Mouse (Mus musculus) kidney, embryonic 15.5 days (tissue): Measurements from ENCODE around the gene Cckar. TPM values are rescaled to one million over a fixed set of nuclear protein-coding genes. Genes with fewer than 3 reads are reported as not detected.

Experiments used
- ATAC-seq: fragments of 200-750 bp; cut with Nextera tagmentation; replicated peaks from 2 replicates; pipeline ENCODE4 v1.8.0; 2017; ENCODE audit warnings: moderate TSS enrichment; ENCODE audit not compliant: low FRiP score
- H3K27ac ChIP-seq: fragments of 300-500 bp; sonication (generic); 2 replicates; pipeline ENCODE4 v1.5.1; 2015; ENCODE audit warnings: mild to moderate bottlenecking, inconsistent platforms
- H3K27me3 ChIP-seq: fragments of 300-500 bp; sonication (generic); 2 replicates; pipeline ENCODE4 v1.6.1; 2015; ENCODE audit warnings: inconsistent platforms
- H3K36me3 ChIP-seq: fragments of 300-500 bp; sonication (generic); 2 replicates; pipeline ENCODE4 v1.6.1; 2015; ENCODE audit warnings: inconsistent platforms
- H3K4me1 ChIP-seq: fragments of 300-500 bp; sonication (generic); 2 replicates; pipeline ENCODE4 v1.6.1; 2015; ENCODE audit warnings: inconsistent platforms
- H3K4me2 ChIP-seq: fragments of 300-500 bp; sonication (generic); 2 replicates; pipeline ENCODE4 v1.6.1; 2015; ENCODE audit warnings: moderate library complexity, mild to moderate bottlenecking, inconsistent platforms
- H3K4me3 ChIP-seq: fragments of 300-500 bp; sonication (generic); replicated peaks from 2 replicates; pipeline ENCODE4 v1.5.1; 2015; ENCODE audit warnings: mild to moderate bottlenecking, inconsistent platforms
- H3K9ac ChIP-seq: fragments of 300-500 bp; sonication (generic); 2 replicates; pipeline ENCODE4 v1.6.1; 2015; ENCODE audit warnings: mild to moderate bottlenecking, inconsistent platforms
- H3K9me3 ChIP-seq: fragments of 300-500 bp; sonication (generic); replicated peaks from 2 replicates; pipeline ENCODE4 v1.6.1; 2016; ENCODE audit warnings: inconsistent platforms
- WGBS: fragments of 180-500 bp; shearing (Covaris S2); methylation state at CpG from one replicate; pipeline ENCODE4 v1.1.7; 2015; ENCODE audit warnings: mixed read lengths; 5-methylcytosine and 5-hydroxymethylcytosine counted together
- polyA plus RNA-seq: library from polyadenylated mRNA; unstranded; fragments of >200 nt; fragmentation: Nextera tagmentation; extraction: Ambion mirVana; gene quantifications from 2 replicates; pipeline ENCODE4 v1.2.1, GENCODE M21; 2015

Gene Cckar
- 3.9 and 4.3 TPM in 2 replicates for polyA plus RNA-seq

DNA sequence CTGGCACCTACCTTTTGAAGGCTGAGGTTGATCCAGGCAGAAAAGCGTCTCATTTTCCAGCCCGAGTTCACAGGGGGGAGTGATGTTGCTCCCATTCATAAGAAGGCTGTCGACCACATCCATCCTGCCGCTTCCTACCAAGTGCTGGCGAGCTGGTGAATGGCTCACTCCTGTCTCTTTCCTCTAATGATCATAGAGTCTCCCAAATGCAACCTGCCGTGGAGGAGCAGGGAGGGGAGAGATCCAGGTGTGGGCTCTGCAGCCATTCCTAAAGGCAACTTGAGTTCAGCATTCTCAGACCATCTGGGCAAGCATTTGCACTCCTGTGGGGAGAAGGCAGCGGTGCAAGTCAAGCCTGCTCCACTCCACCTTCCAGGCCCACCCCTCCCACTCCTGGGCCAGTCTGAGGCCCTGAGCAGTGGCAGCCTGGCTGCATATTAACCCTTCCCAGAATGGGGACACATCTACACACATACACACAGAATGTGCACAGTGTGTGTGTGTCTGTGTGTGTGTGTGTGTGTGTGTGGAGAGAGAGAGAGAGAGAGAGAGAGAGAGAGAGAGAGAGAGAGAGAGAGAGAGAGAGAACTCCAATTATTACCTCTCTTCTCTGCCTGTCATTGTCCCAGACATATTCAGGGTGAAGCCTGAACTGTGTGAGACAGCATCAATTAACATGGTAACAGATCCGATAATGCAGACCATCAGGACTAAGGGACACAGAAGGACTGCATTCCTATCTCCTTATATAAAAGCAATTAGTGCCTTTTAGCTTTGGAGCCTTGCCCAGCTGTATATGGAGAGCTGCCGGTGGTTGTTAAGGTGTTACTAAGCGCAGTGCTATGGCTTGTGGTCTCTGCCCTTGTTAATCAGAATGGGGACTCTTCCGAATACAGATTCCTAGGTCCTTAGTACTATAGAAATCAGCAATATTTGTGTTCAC lies at the start of gene Cckar:
Gene Cckar, minus strand, starts transcription at position 471 of the 943 bp plus-strand sequence.
- no peak within 1 kb of the TSS for H3K9ac ChIP-seq
- no peak within 1 kb of the TSS for H3K4me3 ChIP-seq
- H3K4me1 ChIP-seq = peaks cover 12% of the 10 kb centered on the region
- no peak within 1 kb of the TSS for H3K27ac ChIP-seq
- no peaks in the 10 kb centered on the region for H3K36me3 ChIP-seq
- H3K4me2 ChIP-seq = peak within 1 kb of the TSS; percentile 44
- 33% methylated on average over 11 of the region's 11 CpGs for WGBS
- ATAC-seq = peak; percentile 90
- no peaks in the 10 kb centered on the region for H3K9me3 ChIP-seq
- no peaks in the 10 kb centered on the region for H3K27me3 ChIP-seq

DNA sequence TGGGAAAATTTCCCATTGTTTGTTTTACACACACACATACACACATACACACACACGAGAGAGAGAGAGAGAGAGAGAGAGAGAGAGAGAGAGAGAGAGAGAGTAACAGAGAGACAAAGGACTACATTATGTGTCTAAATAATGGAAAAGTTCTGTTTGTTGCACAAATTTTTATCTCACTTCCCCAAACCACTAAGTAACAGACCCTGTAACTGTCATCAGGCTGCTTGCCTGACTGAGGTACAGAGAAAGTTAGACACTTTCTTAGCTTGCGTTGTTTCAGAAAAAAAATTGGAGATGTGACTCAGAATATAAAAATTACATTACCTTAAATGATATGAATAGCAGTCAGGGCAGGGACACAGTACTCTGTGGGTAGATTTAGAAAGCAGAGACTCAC lies 36.6 kb upstream of the Cckar start:
- Histone ChIP-seq H3K9me3 (no peaks in the 10 kb centered on the region), H3K27ac (no peak overlapping the region), H3K27me3 (no peaks in the 10 kb centered on the region), H3K4me1 (no peaks in the 10 kb centered on the region), H3K4me2 (no peak overlapping the region), H3K36me3 (no peaks in the 10 kb centered on the region), H3K4me3 (no peak overlapping the region), H3K9ac (no peak overlapping the region)
- 76% methylated on average over 2 of the region's 2 CpGs for WGBS
- no peak for ATAC-seq

DNA sequence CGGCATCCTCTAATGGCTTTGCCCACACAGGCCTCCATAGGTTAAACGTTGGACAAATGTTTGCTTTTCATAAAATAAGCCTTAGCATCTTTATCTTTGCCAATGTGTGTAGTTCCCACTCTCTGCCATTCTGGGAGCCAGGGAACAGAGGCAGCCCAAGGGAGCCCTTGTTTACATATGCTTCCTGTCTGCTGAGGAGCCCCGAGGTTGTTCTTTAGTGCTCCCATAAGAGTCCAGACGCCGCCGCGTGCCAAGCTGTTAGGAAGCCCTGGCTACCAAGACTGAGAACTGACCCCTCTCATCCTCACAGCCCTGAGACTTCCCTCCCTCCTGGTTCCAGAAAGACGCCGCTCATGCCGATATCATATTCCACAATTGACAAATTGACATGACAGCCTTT lies 25.4 kb upstream of the Cckar start:
- Histone ChIP-seq H3K4me3 (no peak overlapping the region), H3K9ac (no peak overlapping the region)
- no peak for ATAC-seq

DNA sequence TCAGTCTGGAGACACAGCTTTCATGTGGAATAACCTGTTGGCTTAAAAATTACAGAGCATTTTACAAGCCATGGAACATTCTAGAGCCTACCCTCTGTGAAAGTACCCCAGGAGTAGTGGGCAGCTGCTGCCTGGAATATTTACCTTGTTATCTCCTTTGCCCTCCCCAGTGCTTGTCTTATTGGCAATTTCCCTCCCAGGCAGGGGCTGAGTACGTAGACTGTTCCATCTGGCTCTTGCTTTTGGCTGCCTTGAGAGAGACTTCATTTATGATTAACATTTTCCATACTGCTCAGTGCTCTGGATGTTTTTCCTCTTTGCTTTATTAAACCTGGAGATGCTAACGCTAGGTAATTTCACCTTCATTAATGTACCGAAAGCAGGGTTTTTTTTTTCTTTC lies 20.1 kb upstream of the Cckar start:
- 76% methylated on average over 3 of the region's 3 CpGs for WGBS
- no peaks in the 10 kb centered on the region for H3K4me1 ChIP-seq
- H3K4me3 ChIP-seq = no peak overlapping the region
- no peak overlapping the region for H3K27ac ChIP-seq
- H3K9me3 ChIP-seq = no peaks in the 10 kb centered on the region
- ATAC-seq = no peak
- H3K4me2 ChIP-seq = no peak overlapping the region
- H3K36me3 ChIP-seq = no peaks in the 10 kb centered on the region
- no peaks in the 10 kb centered on the region for H3K27me3 ChIP-seq
- H3K9ac ChIP-seq = no peak overlapping the region

More for the DNA sequence above, 25.4 kb upstream of the Cckar start:
- WGBS = 58% methylated on average over 10 of the region's 10 CpGs
- H3K27me3 ChIP-seq = no peaks in the 10 kb centered on the region
- H3K9me3 ChIP-seq = no peaks in the 10 kb centered on the region
- no peaks in the 10 kb centered on the region for H3K36me3 ChIP-seq
- no peak overlapping the region for H3K27ac ChIP-seq
- no peaks in the 10 kb centered on the region for H3K4me1 ChIP-seq
- no peak overlapping the region for H3K4me2 ChIP-seq

DNA sequence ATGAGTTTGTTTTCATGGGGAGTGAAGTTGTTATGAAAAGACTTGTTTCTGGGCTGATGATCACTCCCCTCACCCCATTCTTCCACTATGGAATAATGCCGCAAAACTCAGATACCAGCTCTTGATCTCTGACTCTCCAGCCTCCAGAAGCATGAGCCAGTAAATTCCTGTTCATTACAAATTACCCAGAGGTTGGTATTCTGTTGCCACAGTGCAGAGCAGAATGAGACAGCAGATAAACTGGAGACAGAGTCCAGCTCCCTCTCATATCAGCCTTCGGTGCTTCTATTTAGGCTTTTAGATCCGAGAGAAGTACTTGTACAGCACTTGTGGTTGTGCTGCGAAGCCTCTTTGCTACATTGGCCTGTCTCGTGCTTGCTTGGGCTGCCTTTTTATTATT lies 18.5 kb upstream of the Cckar start:
- no peak overlapping the region for H3K27ac ChIP-seq
- H3K4me1 ChIP-seq = no peaks in the 10 kb centered on the region
- 90% methylated on average over 5 of the region's 5 CpGs for WGBS
- H3K27me3 ChIP-seq = no peaks in the 10 kb centered on the region
- H3K36me3 ChIP-seq = no peaks in the 10 kb centered on the region
- H3K4me2 ChIP-seq = no peak overlapping the region
- no peak overlapping the region for H3K4me3 ChIP-seq
- H3K9ac ChIP-seq = no peak overlapping the region
- no peaks in the 10 kb centered on the region for H3K9me3 ChIP-seq
- no peak for ATAC-seq

DNA sequence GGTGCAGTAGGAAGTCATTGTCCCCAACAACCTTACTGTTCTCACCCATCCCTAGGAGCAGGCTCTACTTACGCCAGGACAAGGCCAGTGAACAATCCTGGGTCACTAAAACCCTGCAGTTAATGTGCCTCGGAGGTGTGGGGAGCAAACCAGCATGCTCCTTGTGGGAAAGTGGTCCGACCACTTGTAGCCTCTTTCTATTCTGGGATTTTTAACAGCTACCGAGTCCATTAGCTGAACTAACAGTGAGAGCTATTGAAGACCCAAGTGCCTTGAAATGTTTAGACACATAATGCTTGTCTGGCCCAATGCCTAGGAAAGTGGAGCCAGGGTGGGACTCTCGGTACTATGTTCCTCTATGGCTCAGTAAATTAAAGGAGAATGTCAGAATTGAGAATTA lies 9.0 kb upstream of the Cckar start:
- no peaks in the 10 kb centered on the region for H3K9me3 ChIP-seq
- 54% methylated on average over 5 of the region's 5 CpGs for WGBS
- no peak overlapping the region for H3K27ac ChIP-seq
- no peaks in the 10 kb centered on the region for H3K4me1 ChIP-seq
- H3K4me2 ChIP-seq = no peak overlapping the region
- no peaks in the 10 kb centered on the region for H3K36me3 ChIP-seq
- H3K9ac ChIP-seq = no peak overlapping the region
- no peak for ATAC-seq
- no peaks in the 10 kb centered on the region for H3K27me3 ChIP-seq
- H3K4me3 ChIP-seq = no peak overlapping the region

DNA sequence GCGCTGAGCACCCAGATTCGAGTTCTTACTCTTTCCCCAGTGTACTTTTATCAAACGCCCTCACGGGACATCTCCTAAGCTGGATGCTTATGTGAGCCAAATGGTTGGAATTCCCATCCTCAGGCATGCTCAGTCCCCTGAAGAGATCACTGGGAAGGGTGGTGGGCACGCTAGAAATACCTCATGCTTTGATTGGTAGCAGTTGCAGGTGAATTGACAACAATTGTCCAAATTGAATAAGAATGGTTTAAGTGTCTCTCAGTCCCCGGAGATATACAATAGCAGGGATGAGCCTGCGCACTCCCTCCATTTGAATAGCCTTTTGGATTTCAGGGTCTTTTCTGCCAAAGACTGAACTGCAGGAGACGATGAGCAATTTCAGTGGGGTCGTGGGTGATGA lies 3.8 kb upstream of the Cckar start:
- Histone ChIP-seq H3K4me1 (peaks cover 12% of the 10 kb centered on the region), H3K4me2 (no peak overlapping the region), H3K4me3 (no peak overlapping the region), H3K9me3 (no peaks in the 10 kb centered on the region), H3K9ac (no peak overlapping the region), H3K27ac (no peak overlapping the region), H3K27me3 (no peaks in the 10 kb centered on the region), H3K36me3 (no peaks in the 10 kb centered on the region)
- 68% methylated on average over 9 of the region's 9 CpGs for WGBS
- ATAC-seq = no peak

DNA sequence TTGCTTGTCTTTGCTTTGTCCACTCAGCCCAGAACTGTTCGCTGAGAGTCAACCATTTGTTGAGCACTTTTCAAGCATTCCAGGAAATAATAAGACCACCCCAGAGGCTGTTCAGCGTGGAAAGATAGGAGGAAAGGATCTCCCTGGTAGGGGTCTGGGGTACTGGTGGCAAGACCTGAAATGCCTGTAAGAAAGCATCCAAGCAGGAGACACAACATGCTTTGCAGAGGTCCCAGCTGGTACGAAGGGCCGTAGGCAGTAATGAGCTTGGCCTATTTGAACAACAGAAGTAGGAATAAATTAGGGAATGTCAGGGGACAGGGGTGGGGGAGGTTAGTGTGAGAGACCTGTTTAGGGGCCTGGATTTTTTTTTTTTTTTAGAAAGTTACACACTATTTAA lies 686 bp upstream of the Cckar start:
- Histone ChIP-seq H3K4me2 (no peak overlapping the region), H3K9me3 (no peaks in the 10 kb centered on the region), H3K4me3 (no peak overlapping the region), H3K27ac (no peak overlapping the region), H3K27me3 (no peaks in the 10 kb centered on the region), H3K4me1 (peaks cover 12% of the 10 kb centered on the region), H3K36me3 (no peaks in the 10 kb centered on the region), H3K9ac (no peak overlapping the region)
- 60% methylated on average over 4 of the region's 4 CpGs for WGBS
- ATAC-seq = no peak

DNA sequence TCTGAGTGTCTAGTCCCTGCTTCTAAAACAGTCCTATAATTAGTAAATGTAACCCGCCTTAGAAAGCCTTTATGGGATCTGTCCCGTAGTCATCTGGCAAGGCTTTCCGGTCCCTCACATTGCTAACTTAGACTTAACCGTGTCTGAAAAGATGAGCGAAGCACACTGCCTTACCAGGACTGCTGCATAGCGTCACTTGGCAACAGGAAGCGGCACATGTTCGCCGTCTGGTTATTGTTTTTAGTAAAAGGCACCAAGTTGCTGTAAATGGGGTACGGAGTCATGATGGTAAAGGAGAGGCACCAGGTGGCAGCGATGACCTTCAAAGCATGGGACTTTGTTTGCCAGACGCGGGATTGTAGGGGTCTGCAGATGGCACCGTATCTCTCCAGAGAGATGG lies 4.8 kb downstream of the Cckar start:
- no peaks in the 10 kb centered on the region for H3K27me3 ChIP-seq
- no peaks in the 10 kb centered on the region for H3K36me3 ChIP-seq
- no peak overlapping the region for H3K4me3 ChIP-seq
- H3K9me3 ChIP-seq = no peaks in the 10 kb centered on the region
- H3K4me2 ChIP-seq = no peak overlapping the region
- peaks cover 9% of the 10 kb centered on the region for H3K4me1 ChIP-seq
- no peak for ATAC-seq
- WGBS = 88% methylated on average over 14 of the region's 14 CpGs
- no peak overlapping the region for H3K9ac ChIP-seq
- H3K27ac ChIP-seq = no peak overlapping the region

DNA sequence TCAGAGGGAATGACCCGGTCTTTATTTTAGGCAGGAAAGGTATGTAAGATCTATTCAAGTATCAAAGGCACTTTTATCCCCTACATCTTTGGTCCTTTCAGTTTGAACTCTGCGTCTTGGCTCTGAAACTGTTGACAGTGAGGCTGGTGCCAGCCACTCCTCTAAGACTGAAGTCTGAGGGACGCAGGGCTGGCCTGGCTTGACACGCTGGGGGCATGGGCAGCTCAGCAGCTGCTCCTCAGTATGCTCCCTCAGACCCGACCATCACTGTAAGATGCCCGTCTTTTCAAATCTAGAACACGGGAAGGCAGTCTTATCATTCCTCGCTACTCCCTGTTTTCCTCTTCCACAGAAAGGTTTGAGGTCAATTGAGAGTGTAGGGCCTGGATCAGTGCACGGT lies 9.7 kb downstream of the Cckar start:
- H3K4me3 ChIP-seq = no peak overlapping the region
- H3K36me3 ChIP-seq = no peaks in the 10 kb centered on the region
- no peaks in the 10 kb centered on the region for H3K9me3 ChIP-seq
- H3K9ac ChIP-seq = no peak overlapping the region
- no peak overlapping the region for H3K4me2 ChIP-seq
- H3K27ac ChIP-seq = no peak overlapping the region
- H3K4me1 ChIP-seq = no peaks in the 10 kb centered on the region
- no peaks in the 10 kb centered on the region for H3K27me3 ChIP-seq
- no peak for ATAC-seq
- WGBS = 64% methylated on average over 9 of the region's 9 CpGs

DNA sequence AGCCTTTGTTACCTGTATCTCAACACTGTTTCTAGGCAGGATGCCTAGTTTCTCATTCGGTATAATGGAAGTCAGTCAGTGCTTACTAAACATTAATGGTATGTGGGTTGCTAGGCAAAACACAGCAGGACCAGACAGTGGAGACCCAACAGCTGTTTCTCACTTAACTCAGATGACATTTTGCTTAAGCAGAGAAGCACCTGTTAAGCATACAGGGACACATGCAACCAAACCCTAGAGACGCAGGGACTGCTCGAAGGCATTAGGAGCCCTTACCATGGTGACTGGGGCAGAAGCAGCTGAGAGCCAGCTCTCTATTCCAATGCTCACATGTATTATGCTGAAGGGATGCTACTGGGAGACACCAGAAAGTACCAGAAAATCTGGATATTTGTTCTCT lies 10.8 kb downstream of the Cckar start:
- H3K9me3 ChIP-seq = no peaks in the 10 kb centered on the region
- no peaks in the 10 kb centered on the region for H3K36me3 ChIP-seq
- no peak for ATAC-seq
- WGBS = 73% methylated on average over 3 of the region's 3 CpGs
- no peak overlapping the region for H3K4me2 ChIP-seq
- no peaks in the 10 kb centered on the region for H3K4me1 ChIP-seq
- no peak overlapping the region for H3K27ac ChIP-seq
- no peaks in the 10 kb centered on the region for H3K27me3 ChIP-seq
- H3K9ac ChIP-seq = no peak overlapping the region
- no peak overlapping the region for H3K4me3 ChIP-seq

DNA sequence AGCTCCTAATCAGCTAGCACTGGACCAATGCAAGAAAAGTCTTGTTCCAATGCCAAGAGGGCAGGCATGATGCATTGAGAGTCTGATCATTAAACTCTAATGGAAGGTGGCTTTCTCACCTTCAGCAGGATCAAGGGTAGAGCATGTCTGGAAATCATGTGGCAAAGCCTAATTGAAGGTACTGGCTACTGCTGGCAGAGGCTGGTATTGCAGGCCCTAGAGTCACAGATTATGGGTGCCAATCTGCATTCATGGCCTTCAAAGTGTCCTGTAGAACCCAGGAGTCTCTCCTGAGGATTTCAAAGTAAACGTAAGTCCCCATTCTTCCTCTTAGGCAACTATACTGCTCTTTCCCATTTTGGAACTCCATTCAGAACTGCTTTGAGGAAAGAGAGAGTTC lies 14.8 kb downstream of the Cckar start:
- 89% methylated on average over 1 of the region's 1 CpGs for WGBS
- ATAC-seq = no peak

DNA sequence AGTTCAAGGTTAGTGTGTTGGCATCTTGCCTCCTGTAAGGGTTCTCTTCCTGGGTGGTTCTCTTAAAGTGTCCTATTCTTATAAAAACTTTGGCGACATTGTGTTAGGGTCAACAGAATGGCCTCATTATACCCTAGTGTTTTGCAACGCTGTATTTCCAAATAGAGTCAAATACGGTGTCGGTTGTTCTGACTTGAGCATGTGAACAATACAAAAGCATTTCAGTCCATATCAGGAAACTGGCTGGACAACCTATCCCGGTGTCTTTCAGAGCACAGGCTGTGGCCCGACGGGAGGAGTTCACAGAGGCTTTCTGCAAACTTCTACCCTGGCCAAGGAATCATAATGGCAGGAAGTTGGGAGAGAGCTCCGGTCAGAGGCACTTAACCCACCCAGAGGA lies 15.4 kb downstream of the Cckar start:
- 75% methylated on average over 8 of the region's 8 CpGs for WGBS
- no peak overlapping the region for H3K4me2 ChIP-seq
- no peaks in the 10 kb centered on the region for H3K36me3 ChIP-seq
- H3K27ac ChIP-seq = no peak overlapping the region
- H3K9me3 ChIP-seq = no peaks in the 10 kb centered on the region
- no peak for ATAC-seq
- no peak overlapping the region for H3K9ac ChIP-seq
- no peaks in the 10 kb centered on the region for H3K4me1 ChIP-seq
- H3K4me3 ChIP-seq = no peak overlapping the region
- H3K27me3 ChIP-seq = no peaks in the 10 kb centered on the region

More for the DNA sequence above, 14.8 kb downstream of the Cckar start:
- H3K27ac ChIP-seq = no peak overlapping the region
- no peaks in the 10 kb centered on the region for H3K27me3 ChIP-seq
- no peaks in the 10 kb centered on the region for H3K9me3 ChIP-seq
- H3K4me3 ChIP-seq = no peak overlapping the region
- H3K9ac ChIP-seq = no peak overlapping the region
- H3K4me2 ChIP-seq = no peak overlapping the region
- no peaks in the 10 kb centered on the region for H3K36me3 ChIP-seq
- no peaks in the 10 kb centered on the region for H3K4me1 ChIP-seq
